Mouse (Mus musculus) ZHBTc4 (cell line): ENCODE measurements around the gene Cop1.

Experiments used
- DNase-seq: peaks from one replicate; pipeline ENCODE4 v3.0.0-alpha.2; 2011; ENCODE audit warnings: low read depth, low spot score

The Cop1 gene

DNA sequence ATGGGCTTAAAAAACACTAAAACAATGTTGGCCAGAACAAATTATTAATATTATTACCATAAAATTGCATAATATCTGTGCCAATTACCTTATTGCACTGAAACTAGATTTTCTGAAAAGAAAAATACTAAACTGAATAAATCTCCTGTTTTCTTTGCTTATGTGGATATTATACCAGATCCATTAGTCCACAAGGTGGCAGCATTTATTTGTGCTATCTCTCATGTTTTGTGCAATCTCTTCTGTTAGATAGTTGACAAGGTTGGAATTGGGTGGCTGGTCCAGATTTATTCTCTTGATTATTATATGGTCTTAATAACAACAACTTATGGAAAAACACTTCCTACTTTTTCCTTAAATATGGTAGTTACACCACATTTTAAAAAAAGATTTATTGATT, 58.1 kb downstream of the Cop1 start:
- DNase-seq: peak; percentile 14

DNA sequence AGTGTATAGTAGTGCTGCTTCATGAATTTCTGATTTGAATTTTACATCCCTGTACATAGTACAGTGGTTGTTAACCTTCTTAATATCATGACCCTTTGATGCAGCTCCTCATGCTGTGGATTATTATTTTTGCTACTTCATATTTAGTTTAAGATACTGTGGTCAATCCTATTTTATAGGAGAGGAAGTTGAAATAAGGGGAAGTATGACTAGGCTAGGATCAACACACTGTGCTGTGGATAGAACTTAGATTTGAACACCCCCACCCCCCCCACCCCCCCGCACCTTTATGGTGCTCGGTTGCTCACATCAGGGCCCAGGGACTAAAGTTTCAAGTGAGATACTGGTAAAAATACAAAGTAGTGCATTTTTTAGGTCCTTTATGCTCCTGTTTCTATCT, 58.7 kb downstream of the Cop1 start:
- no peak for DNase-seq

DNA sequence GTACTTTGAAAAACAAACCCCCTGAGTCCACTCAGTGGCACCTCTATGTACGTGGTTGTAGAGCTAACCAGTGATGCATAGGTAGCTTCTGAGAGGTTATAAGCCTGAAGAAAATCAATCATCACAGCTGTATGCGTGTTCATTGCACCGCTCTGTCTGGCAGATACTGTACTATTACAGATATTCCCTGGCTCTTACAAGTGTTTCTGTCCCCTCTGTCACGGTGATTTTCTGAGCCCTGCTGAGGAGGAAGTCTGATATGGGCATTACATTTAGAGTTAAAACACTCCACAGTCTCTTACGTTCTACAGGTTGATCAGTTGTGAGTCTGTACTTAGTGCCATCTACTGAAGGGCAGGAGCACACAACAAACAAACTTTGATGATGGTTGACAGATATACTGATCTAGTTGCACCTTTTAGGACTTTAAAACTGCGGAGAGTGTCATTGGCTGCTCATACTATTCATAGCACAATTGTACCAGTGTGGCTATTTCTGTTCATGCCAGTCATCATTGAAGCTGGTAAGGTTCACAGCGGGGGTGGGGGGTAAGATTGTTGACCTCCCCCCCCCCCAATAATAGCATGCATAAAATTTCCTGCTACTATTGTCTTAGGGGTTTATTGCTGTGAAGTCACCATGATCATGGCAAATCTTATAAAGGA, 69.4 kb downstream of the Cop1 start:
- DNase-seq: no peak

DNA sequence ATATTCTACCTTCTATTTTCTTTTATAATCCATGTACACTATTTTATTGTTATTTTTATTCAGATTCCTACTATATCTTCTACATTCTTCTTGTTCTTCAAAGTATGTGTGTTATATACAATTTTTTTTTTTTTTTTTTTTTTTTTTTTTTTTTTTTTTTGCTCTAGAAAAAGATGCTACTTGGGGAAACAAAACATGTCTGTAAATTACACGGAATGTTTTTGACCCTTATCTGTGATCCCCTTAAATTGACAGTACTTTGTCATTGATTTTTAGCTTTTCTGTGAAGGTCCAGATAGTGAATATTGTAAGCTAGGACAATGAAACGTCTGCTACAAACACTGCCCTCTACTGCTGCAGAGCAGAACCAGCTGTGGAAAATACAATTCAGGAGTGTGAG, 81.5 kb downstream of the Cop1 start:
- no peak for DNase-seq

DNA sequence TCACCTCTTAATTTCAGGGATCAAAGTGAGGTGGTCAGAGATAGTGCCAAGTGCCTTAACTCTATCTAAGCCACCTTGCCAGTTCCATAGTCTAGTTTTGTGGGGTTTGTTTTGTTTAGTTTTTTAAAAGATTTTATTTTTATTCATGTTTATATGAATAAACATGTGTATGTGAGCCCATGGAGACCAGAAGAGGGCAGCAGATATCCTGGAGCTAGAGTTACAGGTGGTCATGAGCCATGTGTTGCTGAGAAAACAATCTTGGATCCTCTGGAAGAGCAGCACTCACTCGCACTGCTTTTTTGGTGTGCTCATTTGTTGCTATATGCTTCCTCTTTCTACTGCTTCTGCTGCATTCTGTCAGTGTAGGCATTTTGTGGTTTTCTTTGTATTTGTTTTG, 90.5 kb downstream of the Cop1 start:
- no peak for DNase-seq

DNA sequence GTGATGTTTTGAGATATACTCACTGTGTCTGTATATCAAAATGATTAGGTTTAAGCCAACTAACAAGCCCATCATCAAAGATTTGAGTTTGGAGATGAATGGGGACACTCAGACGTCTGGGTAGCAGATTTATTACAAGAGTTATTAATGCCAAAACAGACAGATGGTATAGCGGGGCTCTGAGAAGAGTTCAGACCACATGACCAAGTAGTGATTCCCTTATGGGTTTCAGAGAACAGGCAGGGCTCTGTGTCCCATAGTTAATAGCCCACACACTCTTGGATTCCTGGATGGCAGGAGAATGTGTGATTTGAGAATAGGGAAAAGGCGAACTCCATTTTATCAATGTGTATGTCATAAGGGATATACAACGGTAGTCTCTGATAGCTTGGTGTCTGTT, 98.9 kb downstream of the Cop1 start:
- DNase-seq: no peak

DNA sequence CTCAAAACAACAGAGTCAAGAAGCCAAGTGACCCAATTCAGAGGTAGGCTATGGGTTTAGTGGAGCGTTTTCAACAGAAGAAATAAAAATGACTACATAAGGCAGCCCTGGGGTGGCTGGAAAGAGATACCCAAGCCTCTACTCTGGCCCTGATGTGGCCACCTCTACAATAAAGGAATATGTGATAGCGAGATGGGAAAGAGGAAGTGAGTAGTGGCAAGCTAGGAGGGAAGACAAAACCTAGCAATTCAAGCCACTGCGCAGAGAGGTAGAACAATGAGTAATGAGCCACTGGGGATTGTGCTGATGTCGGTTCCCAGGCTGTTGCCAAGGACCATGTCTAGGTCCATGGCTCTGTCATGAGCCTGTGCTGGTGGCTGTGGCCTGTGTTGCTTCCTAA, 102.0 kb downstream of the Cop1 start:
- no peak for DNase-seq

DNA sequence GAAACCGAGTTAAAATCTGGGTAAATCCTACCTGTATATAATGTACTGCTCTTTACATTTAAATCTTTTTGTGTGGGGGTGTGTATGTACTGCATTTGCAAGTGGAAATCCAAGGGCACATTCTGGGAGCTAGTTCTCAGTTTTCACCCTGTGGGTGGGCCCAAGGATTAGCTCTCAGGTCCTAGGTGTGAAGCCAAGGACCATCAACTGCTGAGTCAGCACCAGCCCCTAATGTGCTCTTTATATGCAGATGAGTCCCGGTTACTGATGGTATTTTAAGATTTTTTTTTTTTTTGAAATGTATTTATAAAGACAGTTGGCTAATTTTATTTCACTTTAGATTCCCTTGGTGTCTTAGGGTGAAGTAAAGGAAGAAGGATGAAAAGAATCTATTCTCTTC, 110.2 kb downstream of the Cop1 start:
- peak; percentile 28 for DNase-seq

DNA sequence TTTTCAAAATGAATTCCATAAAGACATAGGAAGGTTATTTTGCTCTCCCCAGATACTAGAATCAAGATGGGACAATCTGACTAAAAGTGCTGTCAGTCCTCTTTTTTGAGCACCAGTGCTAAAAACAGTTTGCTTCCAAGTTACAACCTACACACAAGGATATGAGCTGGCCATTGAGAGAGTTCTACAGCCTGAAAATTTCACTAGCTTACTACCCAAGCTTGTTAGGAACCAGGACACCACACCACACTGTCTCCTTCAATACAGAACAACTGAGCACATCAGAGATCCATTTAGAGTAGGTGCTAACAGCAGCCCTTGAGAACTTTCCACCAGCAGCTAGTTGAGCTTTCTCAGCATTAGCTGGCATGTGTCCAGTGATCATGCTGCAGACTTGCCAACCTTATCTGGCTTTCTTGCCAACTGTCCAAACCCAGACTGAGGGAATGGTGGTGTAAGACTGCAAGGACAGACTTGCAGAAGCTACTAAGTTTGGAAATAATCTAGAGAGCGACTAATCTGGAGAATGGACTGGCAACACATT, 123.0 kb downstream of the Cop1 start:
- DNase-seq: no peak

DNA sequence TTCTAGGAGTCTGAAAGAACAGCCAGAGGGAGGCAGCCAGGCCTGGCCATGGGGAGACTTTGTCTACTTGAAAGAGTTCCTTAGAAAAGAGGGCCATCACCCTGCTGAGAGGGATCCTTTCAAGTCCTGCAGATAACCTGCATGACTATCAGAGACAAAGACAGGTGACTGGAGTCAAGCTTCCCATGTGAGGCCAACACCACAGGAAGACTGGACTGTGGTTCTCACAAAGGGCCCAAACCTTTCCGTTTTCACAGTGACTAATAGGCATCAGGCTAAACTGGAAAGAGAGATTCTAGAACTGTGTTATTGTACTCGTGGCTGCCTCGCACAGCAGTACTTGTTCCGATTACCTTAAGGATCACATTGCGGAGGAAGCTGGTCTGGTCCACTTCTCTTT, 126.6 kb downstream of the Cop1 start:
- DNase-seq: peak; percentile 17

DNA sequence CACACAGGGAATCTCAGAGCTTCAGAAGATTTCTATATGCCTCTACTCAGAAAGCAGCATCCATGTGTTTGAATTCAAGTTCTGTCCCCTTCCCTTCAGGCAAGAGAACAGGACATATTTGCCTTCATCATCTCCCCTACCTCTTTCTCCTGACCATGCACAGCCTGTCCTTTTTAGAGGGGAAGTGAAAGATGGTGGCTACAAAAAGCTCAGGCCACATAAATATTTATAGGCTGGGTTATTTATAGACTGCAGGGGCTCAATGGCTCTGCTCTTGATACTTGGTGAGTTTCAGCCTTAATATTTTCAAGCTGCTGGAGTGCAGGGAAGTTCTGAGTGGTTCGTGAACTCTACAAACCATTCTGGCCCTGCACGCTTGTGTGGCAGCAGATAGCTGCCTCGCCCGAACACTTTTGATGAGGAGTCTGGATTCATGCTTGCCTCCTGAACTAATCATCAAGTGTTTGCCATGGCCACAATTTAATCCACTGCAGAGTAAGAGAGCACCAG, 139.8 kb downstream of the Cop1 start:
- no peak for DNase-seq

DNA sequence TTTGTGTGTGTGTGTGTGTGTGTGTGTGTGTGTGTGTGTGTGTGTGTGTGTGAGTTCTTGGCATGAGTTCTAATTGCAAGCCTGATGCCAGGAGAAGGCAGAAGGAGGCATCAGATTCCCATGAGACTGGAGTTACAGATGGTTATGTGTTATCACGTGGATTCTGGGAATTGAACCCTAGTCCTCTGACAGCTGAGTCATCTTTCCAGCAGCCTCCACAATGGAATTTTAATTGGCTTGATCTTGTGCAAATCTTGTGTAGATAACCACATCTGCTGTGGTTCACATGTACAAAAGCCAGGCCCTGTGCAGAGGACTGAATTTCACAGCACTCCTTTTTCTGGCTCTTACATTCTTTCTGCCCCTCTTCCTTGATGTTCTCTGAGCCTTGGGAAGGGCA, 150.1 kb downstream of the Cop1 start:
- no peak for DNase-seq

DNA sequence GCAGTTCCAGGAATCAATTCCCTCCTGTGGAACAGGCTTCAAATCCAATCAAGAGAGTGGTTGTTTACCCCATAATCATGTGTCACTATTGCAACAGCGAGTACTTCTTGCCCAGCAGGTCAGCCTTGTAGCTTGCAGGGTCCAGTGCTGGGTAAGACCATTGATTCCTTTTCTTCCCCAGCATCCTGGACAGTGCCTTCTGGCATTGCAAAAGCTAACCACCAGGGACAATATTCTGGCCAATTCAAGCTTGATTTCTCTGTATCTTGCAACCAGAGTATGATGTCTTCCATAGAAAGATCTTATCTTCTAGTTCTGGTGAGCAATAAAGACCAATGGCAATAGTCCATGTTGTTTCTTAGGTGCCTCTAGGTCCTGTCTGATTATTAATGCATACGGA, 150.8 kb downstream of the Cop1 start:
- no peak for DNase-seq

DNA sequence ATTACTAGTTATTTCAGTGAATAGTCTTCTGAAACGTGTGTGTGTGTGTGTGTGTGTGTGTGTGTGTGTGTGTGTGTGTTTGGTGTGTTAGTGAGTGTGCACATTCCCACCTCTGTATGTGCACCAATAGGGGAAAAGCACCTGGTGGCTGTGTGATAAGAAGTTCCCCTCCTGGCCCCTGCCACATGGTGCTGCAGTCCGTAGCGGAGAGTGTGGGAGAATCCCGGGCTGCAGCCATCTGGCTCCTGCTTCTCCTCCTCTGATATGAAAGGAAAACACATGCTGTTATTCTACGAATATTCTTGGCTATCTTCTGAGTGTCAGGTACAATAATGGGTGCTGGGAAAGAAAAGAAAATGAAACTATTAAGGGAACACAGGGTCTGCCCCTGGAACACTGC, 154.3 kb downstream of the Cop1 start:
- no peak for DNase-seq

DNA sequence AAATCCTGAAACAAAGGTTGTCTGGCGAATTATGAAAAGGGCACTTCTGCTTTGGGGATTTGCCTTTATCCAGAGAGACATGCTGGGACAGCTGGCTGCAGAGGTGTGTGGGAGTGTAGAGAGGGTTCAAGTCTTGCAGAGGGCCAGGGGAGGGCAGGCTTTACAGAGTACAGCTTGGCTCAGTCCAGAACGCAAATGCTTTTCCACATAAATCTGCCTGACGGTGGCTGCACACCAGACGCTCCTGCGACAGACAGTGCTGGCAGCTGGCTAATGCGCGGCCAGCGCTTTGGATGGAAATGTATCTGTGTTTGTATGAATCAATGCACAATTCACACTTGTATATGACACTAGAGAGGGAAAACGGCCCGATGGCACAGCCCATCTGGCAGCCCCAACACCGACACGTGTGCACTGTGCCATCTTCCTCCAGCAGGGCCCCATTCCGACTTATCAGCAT, 156.5 kb downstream of the Cop1 start:
- no peak for DNase-seq

DNA sequence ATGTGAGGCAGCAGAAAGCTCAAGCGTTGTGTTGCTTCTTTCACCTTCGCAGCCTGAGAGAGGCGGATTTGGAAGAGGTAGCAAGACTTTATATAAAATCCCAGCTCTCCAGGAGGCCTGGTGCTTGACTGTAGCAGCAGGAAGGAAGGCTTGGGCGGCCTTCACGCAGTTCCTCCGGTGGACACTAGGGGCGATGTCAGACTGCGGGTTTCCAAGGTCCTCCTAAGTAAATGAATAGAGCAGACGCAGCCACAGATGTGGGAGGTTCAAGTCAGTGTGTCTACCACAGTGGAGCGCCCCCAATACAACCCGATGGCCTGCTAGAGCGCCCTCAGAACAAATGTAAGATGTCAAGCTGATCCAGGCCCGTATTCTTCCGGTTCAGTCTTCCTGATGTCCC, 157.9 kb downstream of the Cop1 start:
- peak; percentile 91 for DNase-seq

DNA sequence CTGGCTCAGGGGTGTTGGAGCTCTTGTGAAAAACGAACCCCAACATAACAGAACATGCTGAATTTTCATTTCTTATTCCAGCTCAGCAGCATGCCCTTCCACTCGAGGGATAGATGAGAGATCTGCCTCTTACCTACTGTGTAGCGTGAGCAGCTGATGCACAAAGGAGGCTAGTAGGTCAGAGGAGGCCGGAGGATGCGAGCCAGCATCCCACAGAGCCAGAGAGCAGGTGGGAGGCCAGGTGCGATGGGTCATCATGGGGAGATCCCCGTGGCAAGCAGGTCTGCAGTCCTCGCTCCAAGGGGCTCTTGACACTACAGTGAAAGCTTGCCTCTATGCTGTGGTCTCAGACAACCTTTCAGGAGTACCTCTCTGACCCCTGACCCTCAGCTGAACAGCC, 160.5 kb downstream of the Cop1 start:
- DNase-seq: no peak

DNA sequence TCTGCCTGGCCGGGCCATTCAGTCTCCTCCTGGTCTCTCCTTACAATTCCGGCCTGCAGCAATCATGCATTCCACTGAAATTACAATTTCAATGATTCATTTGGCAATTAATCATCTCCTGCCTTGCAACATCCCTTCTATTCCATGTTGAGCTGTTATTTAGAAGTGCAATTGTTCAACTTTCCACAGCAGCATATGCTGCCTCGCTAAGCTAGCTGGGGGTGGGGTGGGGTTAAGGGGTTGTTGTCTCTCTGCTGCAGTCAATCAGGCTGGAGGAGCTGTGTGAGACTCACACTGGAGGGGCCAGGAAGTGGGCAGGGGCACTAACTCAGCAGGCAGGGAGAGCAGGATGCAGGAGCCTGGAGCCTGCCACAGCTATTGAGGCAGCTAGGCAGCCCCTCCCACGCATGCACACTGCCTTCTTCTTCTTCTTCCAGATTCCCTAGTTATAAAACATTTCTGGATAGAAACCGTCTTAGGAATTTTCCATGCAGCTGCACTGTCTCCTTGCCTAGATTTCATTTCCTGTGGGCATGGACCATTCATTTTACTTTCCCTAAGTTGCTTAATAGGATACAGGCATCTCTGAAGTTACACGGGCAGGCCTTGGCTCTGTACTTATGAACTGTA, 161.1 kb downstream of the Cop1 start:
- DNase-seq: no peak

DNA sequence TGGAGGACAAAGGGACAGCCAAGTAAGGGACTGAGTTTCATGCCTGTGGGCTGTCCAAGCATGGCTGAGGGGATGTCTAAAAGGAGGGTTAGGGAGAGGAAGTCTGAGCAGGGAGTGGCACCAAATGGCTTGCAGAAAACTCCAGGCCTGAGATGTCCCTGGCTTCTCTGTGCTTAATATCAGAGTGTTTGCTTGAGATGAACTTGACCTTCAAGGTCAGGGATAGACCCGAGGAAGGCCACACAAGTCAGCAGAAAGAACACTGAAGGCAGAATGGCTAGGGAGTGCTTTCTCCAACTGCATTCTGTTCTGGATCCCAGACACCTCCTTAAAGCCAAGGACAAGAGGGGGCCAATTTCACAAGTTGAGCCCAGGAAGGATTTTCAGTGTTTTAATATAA, 161.8 kb downstream of the Cop1 start:
- DNase-seq: no peak

DNA sequence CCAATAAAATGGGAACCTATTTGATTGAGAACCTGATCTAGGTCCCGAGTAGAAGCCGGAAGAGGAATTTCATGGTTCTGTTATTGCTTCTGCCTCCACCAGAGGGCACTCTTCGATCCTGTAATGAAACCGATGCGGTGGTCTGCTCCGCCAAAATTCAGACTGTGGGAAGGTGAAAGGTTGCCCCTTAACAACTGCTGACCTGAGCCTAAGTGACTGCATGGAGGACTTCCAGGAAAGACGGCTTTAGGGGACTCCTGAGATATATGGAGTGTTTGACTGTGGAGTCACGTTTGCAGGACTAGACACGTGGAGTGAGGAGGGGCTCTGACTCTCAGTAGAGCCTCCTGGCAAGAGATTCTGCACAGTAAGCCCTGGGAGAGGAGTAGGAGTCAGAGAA, 164.4 kb downstream of the Cop1 start:
- peak; percentile 67 for DNase-seq
